Mouse (Mus musculus) retina, postnatal 1 day (tissue): ENCODE measurements at regions not wholly inside any gene's neighbourhood (a gene's known extent, or its start where the extent isn't known, plus 50 kb on each side); places are given as distances from the start of the nearest gene placed in this dataset.
A peak's percentile ranks its signal among the peaks of the same experiment; 100 is the strongest.
"Not testable (repeated sequence)": the region's sequence is repeated elsewhere in the genome, so short reads cannot be mapped to it uniquely, and the experiment has no call there.

Source experiments
- DNase-seq: peaks from one replicate; pipeline ENCODE4 v3.0.0-alpha.2; 2012

GRCm38 (mm10) chr6:76130201-76130600, 367.4 kb downstream of the Gm9008 start:
- not testable (repeated sequence) for DNase-seq

GRCm38 (mm10) chr6:76115758-76116157, 381.8 kb downstream of the Gm9008 start:
- no peak for DNase-seq

- peak; percentile 80 for DNase-seq
Measured at GRCm38 (mm10) chr6:76114346-76114745, 383.2 kb downstream of the Gm9008 start.

- no peak for DNase-seq
Measured at GRCm38 (mm10) chr6:76065383-76065782, 432.2 kb downstream of the Gm9008 start.

GRCm38 (mm10) chr6:76052652-76053313, 444.8 kb downstream of the Gm9008 start:
- DNase-seq, result peak; percentile 12

- no peak for DNase-seq
Measured at GRCm38 (mm10) chr6:76007783-76008406, 489.7 kb downstream of the Gm9008 start.
